Comparison of ENCODE assay signal across 35 mouse cellular contexts in the genomic region with DNA sequence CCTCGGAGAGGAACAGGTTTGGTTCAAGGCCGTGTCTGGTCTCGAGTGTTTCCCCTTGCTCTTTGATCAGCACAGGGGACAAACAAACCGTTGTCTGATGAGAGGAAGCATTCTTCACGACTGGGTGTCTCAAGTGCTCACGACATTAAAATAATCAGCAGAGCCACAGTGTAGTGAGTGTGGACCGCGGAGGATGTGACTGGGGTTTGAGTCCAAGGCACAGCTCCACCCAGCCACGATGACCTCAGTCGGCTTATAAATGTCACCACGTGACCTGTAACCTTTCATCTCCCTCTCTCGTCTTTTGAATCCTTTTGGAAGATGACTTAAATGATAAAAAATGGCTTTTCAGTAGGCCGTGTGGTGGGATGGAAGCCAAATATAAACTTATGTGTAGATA.
DNase-seq lines count a peak whose midpoint lies in the region; ATAC-seq and TF ChIP-seq lines count a peak whose summit lies in the region.
"Had no signal": no experiment of that assay in that cellular context is flagged by ENCODE, and none has a peak within 500 bp of the region (broad histone marks: within the 10 kb centered on the region; RNA-seq: fewer than 3 reads in every experiment).

No protein-coding gene starts in this region.

- no peak for ATAC-seq in forebrain, embryonic 11.5 days (replicated peaks; ENCODE audit: low FRiP score)
- ATAC-seq: forebrain, postnatal 0 days; liver, embryonic 12.5 days; liver, postnatal 0 days; midbrain, embryonic 15.5 days; Patski had no signal

- H3K27me3 ChIP-seq in forebrain, embryonic 11.5 days (ENCODE audit: control insufficient read depth, insufficient read depth, low read length): no peaks in the 10 kb centered on the region
- H3K27me3 ChIP-seq: embryonic facial prominence, embryonic 12.5 days; forebrain, embryonic 12.5 days; hindbrain, embryonic 12.5 days; kidney, embryonic 15.5 days; liver, embryonic 12.5 days; midbrain, embryonic 15.5 days; Patski had no signal

- DNase-seq in gastrocnemius, adult 2 months: no peak
- no peak for DNase-seq in gastrocnemius, postnatal 4 days (ENCODE audit: low spot score in 2 of 2)
- DNase-seq in CD4-positive helper T cell, adult 2 months (ENCODE audit: low read depth, low spot score): peak; percentile 10
- peak; percentile 43 for DNase-seq in adrenal gland, postnatal 10 days
- DNase-seq in induced T-regulatory cell, adult 2 months (ENCODE audit: low read depth): peak; percentile 18
- no peak for DNase-seq in forebrain, embryonic 11.5 days (ENCODE audit: low spot score)
- DNase-seq in kidney, adult 8-10 months: no peak
- DNase-seq: B cell, adult 2 months; cerebellum, adult 9-10 months; cerebellum, postnatal 36 days; forebrain, postnatal 0 days; gastrocnemius, postnatal 10 days; heart, postnatal 36 days; kidney, adult 11 months; kidney, postnatal 36 days; left cerebral cortex, postnatal 4 days; liver, postnatal 0 days; lung, postnatal 14 days; right cerebral cortex, adult 18-20 months; right cerebral cortex, postnatal 4 days; thymus, adult 18-20 months; thymus, postnatal 25 days had no signal

- no peak overlapping the region for H3K9ac ChIP-seq in forebrain, embryonic 11.5 days (ENCODE audit: low read length)
- H3K9ac ChIP-seq: embryonic facial prominence, embryonic 12.5 days; forebrain, embryonic 12.5 days; forebrain, postnatal 0 days; hindbrain, embryonic 12.5 days; kidney, embryonic 15.5 days; liver, embryonic 12.5 days; liver, postnatal 0 days; midbrain, embryonic 15.5 days had no signal

- 80% methylated on average over 13 of the region's 13 CpGs for WGBS in forebrain, embryonic 11.5 days

- H3K4me2 ChIP-seq in forebrain, embryonic 11.5 days (ENCODE audit: low read depth, low read length, severe bottlenecking): no peak overlapping the region
- H3K4me2 ChIP-seq: embryonic facial prominence, embryonic 12.5 days; forebrain, embryonic 12.5 days; hindbrain, embryonic 12.5 days; kidney, embryonic 15.5 days; liver, embryonic 12.5 days; midbrain, embryonic 15.5 days had no signal

- H3K27ac ChIP-seq in gastrocnemius, adult 2 months: no peak overlapping the region
- no peak overlapping the region for H3K27ac ChIP-seq in forebrain, embryonic 11.5 days (ENCODE audit: low read depth, low read length)
- H3K27ac ChIP-seq: embryonic facial prominence, embryonic 12.5 days; forebrain, embryonic 12.5 days; heart, embryonic 10.5 days; hindbrain, embryonic 12.5 days; kidney, embryonic 15.5 days; layer of hippocampus, adult 2 months; liver, embryonic 12.5 days; midbrain, embryonic 10.5 days; midbrain, embryonic 15.5 days; stomach, postnatal 0 days had no signal

- H3K9me3 ChIP-seq in forebrain, embryonic 11.5 days (ENCODE audit: control insufficient read depth, low read length): no peaks in the 10 kb centered on the region
- H3K9me3 ChIP-seq: embryonic facial prominence, embryonic 12.5 days; forebrain, embryonic 12.5 days; G1E; heart, embryonic 10.5 days; hindbrain, embryonic 12.5 days; kidney, embryonic 15.5 days; liver, embryonic 12.5 days; midbrain, embryonic 10.5 days; midbrain, embryonic 15.5 days had no signal

- intact Hi-C loops in gastrocnemius, adult 2 months (cut with DNase I): no loop called here

- no peak for TF ChIP-seq CTCF in gastrocnemius, adult 2 months (IDR thresholded peaks at IDR 0.05)

- H3K36me3 ChIP-seq in forebrain, embryonic 11.5 days (ENCODE audit: control insufficient read depth, insufficient read depth, low read length): no peaks in the 10 kb centered on the region
- H3K36me3 ChIP-seq: forebrain, embryonic 12.5 days; G1E; heart, embryonic 10.5 days; hindbrain, embryonic 12.5 days; kidney, embryonic 15.5 days; liver, embryonic 12.5 days; midbrain, embryonic 15.5 days had no signal

- H3K4me3 ChIP-seq in gastrocnemius, adult 2 months: peak overlapping the region; percentile 6
- no peak overlapping the region for H3K4me3 ChIP-seq in forebrain, embryonic 11.5 days (ENCODE audit: low read depth, low read length)
- H3K4me3 ChIP-seq: embryonic facial prominence, embryonic 12.5 days; erythroblast, embryonic 14.5 days; forebrain, embryonic 12.5 days; heart, embryonic 10.5 days; hindbrain, embryonic 12.5 days; kidney, embryonic 15.5 days; layer of hippocampus, adult 2 months; liver, embryonic 12.5 days; midbrain, embryonic 10.5 days; midbrain, embryonic 15.5 days had no signal

- H3K4me1 ChIP-seq in forebrain, embryonic 11.5 days (replicated peaks; ENCODE audit: control insufficient read depth, insufficient read depth, low read length): no peaks in the 10 kb centered on the region
- H3K4me1 ChIP-seq: kidney, embryonic 15.5 days; liver, embryonic 12.5 days had no signal

Comparison
In these comparisons a context has a peak if more than half of its experiments do, and no peak if none do; other contexts are left out.
1. DNase-seq: peak in CD4-positive helper T cell, adult 2 months (single experiment), adrenal gland, postnatal 10 days (single experiment) and induced T-regulatory cell, adult 2 months (single experiment); none in gastrocnemius, adult 2 months (single experiment), gastrocnemius, postnatal 4 days (0 of 2), forebrain, embryonic 11.5 days (single experiment) and kidney, adult 8-10 months (0 of 2).